Mouse (Mus musculus) ES-E14 (cell line): ENCODE data around the gene Nup210l.

Source experiments
- HCFC1 ChIP-seq: IDR thresholded peaks from 2 replicates; pipeline ENCODE4 v1.6.1; 2012; ENCODE audit warnings: low read length, inconsistent platforms, borderline replicate concordance; ENCODE audit not compliant: insufficient read depth
- MAFK ChIP-seq: IDR thresholded peaks from 2 replicates; pipeline ENCODE4 v1.6.1; 2014; ENCODE audit warnings: mild to moderate bottlenecking, low read depth, low read length, inconsistent platforms; ENCODE audit not compliant: insufficient read depth
- ZC3H11A ChIP-seq: IDR thresholded peaks from 2 replicates; pipeline ENCODE4 v1.6.1; 2012; ENCODE audit warnings: low read depth, mild to moderate bottlenecking, inconsistent platforms, low read length, borderline replicate concordance
- ZNF384 ChIP-seq: IDR thresholded peaks from 2 replicates; pipeline ENCODE4 v1.6.1; 2012; ENCODE audit warnings: low read depth, low read length, inconsistent platforms

GRCm38 (mm10) chr3:90145461-90145860, 41.5 kb downstream of the Nup210l start:
- TF ChIP-seq HCFC1: no peak
- no peak for TF ChIP-seq ZNF384
- no peak for TF ChIP-seq ZC3H11A
- no peak for TF ChIP-seq MAFK
